Mouse (Mus musculus) liver, adult 2 months (tissue): ENCODE data around the gene Krtap5-1. TPM values are rescaled to one million over a fixed set of nuclear protein-coding genes. Genes with fewer than 3 reads are reported as not detected.
A peak's percentile ranks its signal among the peaks of the same experiment; 100 is the strongest.
"Not testable (repeated sequence)": the region's sequence is repeated elsewhere in the genome, so short reads cannot be mapped to it uniquely, and the experiment has no call there.

ENCODE experiments used
- DNase-seq: peaks from one replicate; pipeline ENCODE4 v3.0.0-alpha.2; 2011; ENCODE audit warnings: low read depth, low spot score; ENCODE audit errors: extremely low read depth
- H3K27ac ChIP-seq: fragments of 200-500 bp; replicated peaks from 2 replicates; pipeline ENCODE4 v1.5.1; 2012; ENCODE audit warnings: low read depth, mild to moderate bottlenecking, control low read depth, inconsistent platforms, low read length; ENCODE audit not compliant: insufficient read depth
- H3K27me3 ChIP-seq: fragments of 200-500 bp; 2 replicates; pipeline ENCODE4 v1.6.1; 2012; ENCODE audit warnings: mild to moderate bottlenecking, moderate library complexity, low read length, inconsistent platforms; ENCODE audit not compliant: control insufficient read depth, insufficient read depth
- H3K36me3 ChIP-seq: fragments of 200-500 bp; 2 replicates; pipeline ENCODE4 v1.6.1; 2012; ENCODE audit warnings: low read length, inconsistent platforms; ENCODE audit not compliant: control insufficient read depth, insufficient read depth
- H3K4me1 ChIP-seq: fragments of 200-500 bp; 2 replicates; pipeline ENCODE4 v1.6.1; 2011; ENCODE audit warnings: low read length; ENCODE audit not compliant: control insufficient read depth, insufficient read depth
- H3K4me3 ChIP-seq: fragments of 200-500 bp; 2 replicates; pipeline ENCODE4 v1.5.1; 2011; ENCODE audit warnings: low read depth, mild to moderate bottlenecking, control low read depth, low read length, moderate library complexity; ENCODE audit not compliant: insufficient read depth
- H3K79me2 ChIP-seq: fragments of 200-500 bp; 2 replicates; pipeline ENCODE4 v1.6.1; 2012; ENCODE audit warnings: inconsistent platforms, mild to moderate bottlenecking, low read length, moderate library complexity; ENCODE audit not compliant: control insufficient read depth, insufficient read depth
- H3K9ac ChIP-seq: fragments of 200-500 bp; 2 replicates; pipeline ENCODE4 v1.6.1; 2012; ENCODE audit warnings: low read depth, mild to moderate bottlenecking, control low read depth, inconsistent platforms, low read length
- CTCF ChIP-seq: fragments of 200-500 bp; IDR thresholded peaks from 2 replicates; pipeline ENCODE4 v1.5.1; 2011; ENCODE audit warnings: low read depth, low read length, control low read depth
- POLR2A ChIP-seq: fragments of 200-500 bp; IDR thresholded peaks from 2 replicates; pipeline ENCODE4 v1.6.1; 2011; ENCODE audit warnings: low read length, control low read depth; ENCODE audit not compliant: insufficient read depth; ENCODE audit errors: extremely low read depth
- WGBS: fragments of 180-500 bp; shearing (Covaris S2); methylation state at CpG from one replicate; pipeline ENCODE4 v1.1.7; 2018; 5-methylcytosine and 5-hydroxymethylcytosine counted together
- polyA plus RNA-seq: library from polyadenylated mRNA; depleted of rRNA; stranded (reverse); fragments of >200 nt; gene quantifications from 2 replicates; pipeline ENCODE4 v1.2.3, GENCODE M21; 2012; rRNA removed
- total RNA-seq: library from RNA; depleted of rRNA; stranded (reverse); fragments of >200 nt; gene quantifications from 2 replicates; pipeline ENCODE4 v1.2.3, GENCODE M21; 2014; rRNA removed

Gene Krtap5-1
- total RNA-seq (not detected in 2 replicates), polyA plus RNA-seq (not detected in 2 replicates)

DNA sequence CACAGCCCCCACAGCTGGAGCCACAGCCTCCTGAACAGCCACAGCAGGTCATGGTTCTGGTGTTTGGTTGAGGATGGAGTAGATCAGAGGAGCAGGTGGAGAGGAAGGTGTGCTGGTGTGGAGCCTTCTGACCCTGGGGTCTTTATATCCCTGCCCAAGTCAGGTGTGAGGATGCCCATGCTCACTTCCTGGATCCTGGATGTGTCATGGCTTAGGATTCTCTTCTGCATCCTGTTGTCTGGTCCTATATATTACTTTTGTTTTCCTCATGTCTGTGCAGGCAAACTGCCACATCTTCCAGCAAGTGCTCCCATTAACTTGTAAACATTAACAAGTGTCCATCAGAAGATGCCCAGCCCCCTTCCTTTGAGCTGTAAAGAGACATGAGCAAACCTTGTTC lies at the start of gene Krtap5-1:
Gene Krtap5-1, minus strand, starts transcription at position 101 of the 400 bp plus-strand sequence.
- not testable (repeated sequence) for H3K79me2 ChIP-seq, H3K27ac ChIP-seq, DNase-seq, H3K36me3 ChIP-seq, H3K4me3 ChIP-seq, H3K4me1 ChIP-seq, H3K9ac ChIP-seq, H3K27me3 ChIP-seq

DNA sequence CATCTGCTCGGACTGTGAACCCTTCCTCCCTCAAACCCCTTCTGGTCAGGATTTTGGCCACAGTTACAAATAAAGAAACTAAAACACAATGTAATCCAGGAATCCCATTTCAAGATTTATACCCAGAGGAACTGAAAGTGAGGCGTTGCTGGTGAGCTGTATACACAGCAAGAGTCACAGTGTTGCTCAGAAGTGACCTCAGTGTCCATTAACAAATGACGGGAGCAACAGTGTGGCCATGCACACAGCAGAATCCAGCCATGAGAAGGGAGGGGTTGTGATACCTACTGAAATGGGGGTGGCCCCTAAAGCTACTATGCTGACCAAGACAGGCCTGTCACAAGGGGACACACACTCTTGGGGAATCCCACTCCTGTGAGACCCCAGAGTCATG lies 45.3 kb upstream of the Krtap5-1 start:
- no peak overlapping the region for H3K4me3 ChIP-seq
- TF ChIP-seq CTCF (no peak), POLR2A (no peak)
- 70% methylated on average over 3 of the region's 3 CpGs for WGBS
- H3K36me3 ChIP-seq: no peaks in the 10 kb centered on the region
- DNase-seq: peak; percentile 17
- H3K4me1 ChIP-seq: no peaks in the 10 kb centered on the region
- H3K9ac ChIP-seq: no peak overlapping the region
- no peak overlapping the region for H3K27ac ChIP-seq
- no peaks in the 10 kb centered on the region for H3K79me2 ChIP-seq
- H3K27me3 ChIP-seq: no peaks in the 10 kb centered on the region

DNA sequence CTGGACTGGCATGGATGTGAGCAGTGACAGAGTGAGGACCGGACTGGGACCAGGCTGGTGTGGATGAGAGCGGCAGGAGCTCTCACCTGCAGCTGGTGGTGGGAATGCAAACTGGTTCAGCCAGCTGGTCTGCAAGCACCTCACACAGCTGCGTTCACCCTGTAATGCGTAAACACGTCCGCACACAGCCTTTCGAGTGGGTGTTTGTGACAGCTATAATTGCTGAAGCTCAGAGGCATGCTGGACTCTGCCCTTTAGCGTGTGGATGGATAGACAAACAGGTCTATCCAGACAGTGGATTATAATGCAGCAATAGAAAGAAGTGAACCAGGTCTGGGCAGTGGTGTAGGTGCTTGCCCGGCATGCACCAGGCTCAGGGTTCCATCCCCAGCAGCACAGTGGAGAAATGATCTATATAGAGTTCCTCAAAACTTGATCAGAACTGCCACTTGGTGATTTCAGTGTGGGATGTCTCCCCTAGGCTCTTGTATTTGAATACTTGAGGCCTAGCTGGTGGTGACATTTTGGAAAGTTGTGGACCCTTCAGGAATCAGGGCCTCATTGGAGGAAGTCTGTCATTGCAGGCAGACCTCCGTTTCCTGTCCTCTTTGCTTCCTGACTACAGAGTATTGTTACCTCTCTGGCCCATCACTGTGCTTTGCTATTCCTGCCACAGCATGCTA lies 44.8 kb upstream of the Krtap5-1 start:
- Histone ChIP-seq H3K4me1 (no peaks in the 10 kb centered on the region), H3K27me3 (no peaks in the 10 kb centered on the region), H3K27ac (no peak overlapping the region), H3K79me2 (no peaks in the 10 kb centered on the region), H3K4me3 (no peak overlapping the region), H3K9ac (no peak overlapping the region), H3K36me3 (no peaks in the 10 kb centered on the region)
- no peak for DNase-seq
- no peak for TF ChIP-seq CTCF
- TF ChIP-seq POLR2A: no peak
- 56% methylated on average over 10 of the region's 10 CpGs for WGBS

DNA sequence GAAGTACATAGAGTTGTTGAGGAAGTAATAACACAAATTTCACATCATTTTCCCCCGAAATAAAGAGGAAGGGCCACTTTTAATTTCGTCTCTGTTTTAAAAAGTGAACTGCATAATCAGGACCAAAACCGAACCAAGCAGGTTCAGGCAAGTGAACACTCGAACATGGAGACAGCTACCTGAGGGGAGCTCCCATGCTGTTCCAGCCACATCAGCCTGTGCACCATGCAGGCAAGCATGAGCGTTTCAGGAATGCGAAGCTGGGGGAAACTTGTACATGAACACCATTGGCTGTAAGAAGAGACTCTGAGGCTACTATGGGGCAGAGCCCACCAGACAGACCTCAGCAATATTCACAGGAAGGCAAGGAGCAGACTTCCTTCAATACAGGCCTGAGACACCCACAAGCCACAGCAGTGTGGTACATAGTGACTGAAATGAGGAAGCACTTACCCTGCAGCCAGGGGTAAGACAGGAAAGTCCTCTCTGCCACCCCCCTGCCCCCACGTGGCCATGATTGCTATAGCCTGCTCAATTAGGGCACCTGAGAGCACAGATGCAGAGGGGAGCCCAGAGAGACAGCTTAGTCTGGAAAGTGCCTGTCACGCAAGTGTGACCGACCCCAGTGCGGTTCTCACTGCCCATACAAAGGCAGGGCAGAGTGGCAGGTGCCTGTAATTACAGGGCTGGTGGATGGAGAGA lies 43.5 kb upstream of the Krtap5-1 start:
- H3K27ac ChIP-seq: 0 out of 2 replicates have a peak overlapping the region, but pooled peaks have one; percentile 38
- no peak overlapping the region for H3K9ac ChIP-seq
- H3K36me3 ChIP-seq: no peaks in the 10 kb centered on the region
- H3K4me3 ChIP-seq: no peak overlapping the region
- H3K79me2 ChIP-seq: no peaks in the 10 kb centered on the region
- DNase-seq: peak; percentile 19
- 0 out of 2 replicates have a peak, but pooled peaks have one; percentile 14 for TF ChIP-seq CTCF
- TF ChIP-seq POLR2A: no peak
- H3K27me3 ChIP-seq: no peaks in the 10 kb centered on the region
- no peaks in the 10 kb centered on the region for H3K4me1 ChIP-seq
- 71% methylated on average over 10 of the region's 10 CpGs for WGBS

DNA sequence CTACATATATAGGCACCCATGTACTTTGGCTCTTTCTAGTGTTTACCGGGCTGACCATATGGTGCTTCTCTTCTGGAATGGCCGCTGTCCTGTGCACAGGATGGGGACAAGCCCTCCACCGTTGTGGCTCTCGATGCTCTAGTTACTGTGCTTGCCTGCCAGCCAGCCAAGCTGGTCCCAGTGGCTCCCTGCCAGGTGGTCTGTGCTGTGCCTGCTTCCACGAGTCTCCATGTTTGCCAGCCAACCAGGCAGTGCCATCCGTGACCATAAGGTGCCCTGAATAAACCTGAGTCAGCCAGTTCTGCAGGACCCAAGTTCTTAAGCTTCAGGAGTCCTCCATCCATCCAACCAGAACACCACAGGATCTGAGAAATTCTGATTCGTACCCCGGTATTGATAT lies 38.2 kb upstream of the Krtap5-1 start:
- Histone ChIP-seq H3K27me3 (no peaks in the 10 kb centered on the region), H3K27ac (no peak overlapping the region), H3K36me3 (no peaks in the 10 kb centered on the region), H3K4me3 (no peak overlapping the region), H3K79me2 (no peaks in the 10 kb centered on the region), H3K9ac (no peak overlapping the region), H3K4me1 (no peaks in the 10 kb centered on the region)
- TF ChIP-seq CTCF: no peak
- TF ChIP-seq POLR2A: no peak
- WGBS: 90% methylated on average over 8 of the region's 8 CpGs
- DNase-seq: no peak

DNA sequence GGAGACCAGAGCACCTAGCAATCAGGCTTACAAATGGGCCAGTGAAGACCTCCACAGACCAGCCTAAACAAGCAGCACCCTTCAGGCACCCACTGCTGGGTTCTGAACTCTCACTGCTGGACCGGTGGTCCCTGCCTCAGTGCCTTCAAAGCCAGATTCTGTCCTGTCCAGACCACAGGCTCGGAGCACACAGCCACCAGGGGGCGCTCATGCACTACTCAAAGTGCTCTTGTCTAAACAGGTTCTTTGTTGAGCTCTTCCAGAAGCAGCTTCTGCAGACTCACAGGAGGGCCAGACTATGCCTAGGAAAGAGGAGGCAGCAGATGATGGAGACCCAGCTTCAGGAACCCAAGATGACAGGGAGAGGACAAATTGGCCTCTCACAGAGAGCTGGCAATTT lies 37.3 kb upstream of the Krtap5-1 start:
- no peaks in the 10 kb centered on the region for H3K79me2 ChIP-seq
- no peaks in the 10 kb centered on the region for H3K27me3 ChIP-seq
- H3K27ac ChIP-seq: no peak overlapping the region
- DNase-seq: peak; percentile 54
- no peaks in the 10 kb centered on the region for H3K36me3 ChIP-seq
- H3K9ac ChIP-seq: no peak overlapping the region
- no peak overlapping the region for H3K4me3 ChIP-seq
- TF ChIP-seq CTCF (peak; percentile 96), POLR2A (no peak)
- 6% methylated on average over 3 of the region's 3 CpGs for WGBS
- no peaks in the 10 kb centered on the region for H3K4me1 ChIP-seq

DNA sequence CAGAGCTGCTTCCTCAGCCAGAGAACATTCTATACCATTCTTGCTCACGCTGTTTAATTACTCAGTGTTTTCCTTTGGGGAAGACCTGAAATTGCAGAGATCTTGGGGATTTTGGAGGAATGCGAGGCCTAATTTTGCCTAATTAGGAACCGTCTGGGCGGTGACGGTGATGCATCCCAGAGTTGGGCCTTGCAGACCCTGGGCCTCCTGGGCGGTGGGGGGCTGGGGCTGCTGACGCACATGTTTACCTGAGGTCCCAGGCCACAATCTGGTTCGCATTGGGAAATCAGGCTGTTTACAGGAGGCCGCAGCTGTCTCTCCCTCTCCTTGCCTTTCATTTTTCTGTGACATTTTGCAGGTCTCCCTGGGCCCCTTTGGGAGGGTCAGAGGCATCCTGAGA lies 35.8 kb upstream of the Krtap5-1 start:
- 88% methylated on average over 6 of the region's 9 CpGs for WGBS

More for the DNA sequence above, 35.8 kb upstream of the Krtap5-1 start:
- not testable (repeated sequence) for H3K4me3 ChIP-seq, H3K27me3 ChIP-seq, H3K9ac ChIP-seq, H3K36me3 ChIP-seq, H3K27ac ChIP-seq, DNase-seq, H3K4me1 ChIP-seq, H3K79me2 ChIP-seq
